Mouse (Mus musculus): ENCODE data around the gene Pip5kl1. TPM values are rescaled to one million over a fixed set of nuclear protein-coding genes. Genes with fewer than 3 reads are reported as not detected.

The Pip5kl1 gene
- total RNA-seq, 2 experiments from 2014 or later = 4.4 to 5.0 TPM

GRCm38 (mm10) chr2:32537941-32538340, 36.7 kb upstream of the Pip5kl1 start:
- no peak for DNase-seq (ENCODE audit: low spot score in 2 of 2)
- H3K4me3 ChIP-seq = peak overlapping the region; percentile 98
- no peak for TF ChIP-seq CTCF (conservative IDR thresholded peaks at IDR 0.05)
- peak overlapping the region; percentile 93 for H3K27ac ChIP-seq

GRCm38 (mm10) chr2:32538461-32538860, 36.1 kb upstream of the Pip5kl1 start:
- TF ChIP-seq CTCF (conservative IDR thresholded peaks at IDR 0.05) = no peak
- H3K27ac ChIP-seq = peak overlapping the region; percentile 93
- peak overlapping the region; percentile 98 for H3K4me3 ChIP-seq
- no peak for DNase-seq (ENCODE audit: low spot score in 2 of 2)

GRCm38 (mm10) chr2:32539452-32539981, 35.1 kb upstream of the Pip5kl1 start:
- no peak for TF ChIP-seq CTCF (conservative IDR thresholded peaks at IDR 0.05)
- DNase-seq (ENCODE audit: low spot score in 2 of 2) = no peak
- H3K27ac ChIP-seq = peak overlapping the region; percentile 93
- peak overlapping the region; percentile 9; the same call in 1 of the 2 replicates for H3K4me3 ChIP-seq

- DNase-seq (ENCODE audit: low spot score in 2 of 2) = no peak
- peak overlapping the region; percentile 93 for H3K27ac ChIP-seq
- no peak for TF ChIP-seq CTCF (conservative IDR thresholded peaks at IDR 0.05)
Observed at GRCm38 (mm10) chr2:32541333-32541908, 33.2 kb upstream of the Pip5kl1 start.

GRCm38 (mm10) chr2:32541986-32542573, 32.5 kb upstream of the Pip5kl1 start:
- DNase-seq (ENCODE audit: low spot score in 2 of 2) = no peak
- Histone ChIP-seq H3K27ac (peak overlapping the region; percentile 93), H3K4me3 (no peak overlapping the region)
- TF ChIP-seq CTCF (conservative IDR thresholded peaks at IDR 0.05) = no peak

More at GRCm38 (mm10) chr2:32541333-32541908, 33.2 kb upstream of the Pip5kl1 start:
- no peak overlapping the region for H3K4me3 ChIP-seq

- Histone ChIP-seq H3K4me3 (no peak overlapping the region), H3K27ac (peak overlapping the region; percentile 93; the same call in 1 of the 2 replicates)
- TF ChIP-seq CTCF (conservative IDR thresholded peaks at IDR 0.05) = no peak
- no peak for DNase-seq (ENCODE audit: low spot score in 2 of 2)
Observed at GRCm38 (mm10) chr2:32543031-32543449, 31.6 kb upstream of the Pip5kl1 start.

- Histone ChIP-seq H3K27ac (0 out of 2 replicates have a peak overlapping the region, but pooled peaks have one; percentile 25), H3K4me3 (no peak overlapping the region)
- no peak for TF ChIP-seq CTCF (conservative IDR thresholded peaks at IDR 0.05)
- no peak for DNase-seq (ENCODE audit: low spot score in 2 of 2)
Observed at GRCm38 (mm10) chr2:32546951-32547350, 27.6 kb upstream of the Pip5kl1 start.

- no peak for TF ChIP-seq CTCF (conservative IDR thresholded peaks at IDR 0.05)
- Histone ChIP-seq H3K27ac (0 out of 2 replicates have a peak overlapping the region, but pooled peaks have one; percentile 25), H3K4me3 (no peak overlapping the region)
- no peak for DNase-seq (ENCODE audit: low spot score in 2 of 2)
Observed at GRCm38 (mm10) chr2:32547380-32547779, 27.2 kb upstream of the Pip5kl1 start.

- Histone ChIP-seq H3K27ac (no peak overlapping the region; the same call in 1 of the 2 replicates), H3K4me3 (no peak overlapping the region)
- no peak for DNase-seq (ENCODE audit: low spot score in 2 of 2)
- TF ChIP-seq CTCF (conservative IDR thresholded peaks at IDR 0.05) = no peak
Observed at GRCm38 (mm10) chr2:32547964-32548739, 26.4 kb upstream of the Pip5kl1 start.

- Histone ChIP-seq H3K4me3 (no peak overlapping the region), H3K27ac (peak overlapping the region; percentile 54; the same call in 1 of the 2 replicates)
- TF ChIP-seq CTCF (conservative IDR thresholded peaks at IDR 0.05) = no peak
- no peak for DNase-seq (ENCODE audit: low spot score in 2 of 2)
Observed at GRCm38 (mm10) chr2:32549171-32549570, 25.4 kb upstream of the Pip5kl1 start.

- H3K27ac ChIP-seq = peak overlapping the region; percentile 54; the same call in 1 of the 2 replicates
- no peak for DNase-seq (ENCODE audit: low spot score in 2 of 2)
- TF ChIP-seq CTCF (conservative IDR thresholded peaks at IDR 0.05) = no peak
- no peak overlapping the region for H3K4me3 ChIP-seq
Observed at GRCm38 (mm10) chr2:32549764-32550163, 24.8 kb upstream of the Pip5kl1 start.

- no peak for TF ChIP-seq CTCF (conservative IDR thresholded peaks at IDR 0.05)
- peak overlapping the region; percentile 25; the same call in 1 of the 2 replicates for H3K27ac ChIP-seq
- no peak for DNase-seq (ENCODE audit: low spot score in 2 of 2)
- no peak overlapping the region for H3K4me3 ChIP-seq
Observed at GRCm38 (mm10) chr2:32551236-32551635, 23.4 kb upstream of the Pip5kl1 start.

Data from layer of hippocampus, adult 2 months (tissue).